Mouse (Mus musculus) testis, adult 2 months (tissue): Measurements from ENCODE around the gene Arhgap44. TPM values are rescaled to one million over a fixed set of nuclear protein-coding genes. Genes with fewer than 3 reads are reported as not detected.

ENCODE experiments used
- H3K27ac ChIP-seq: fragments of 200-500 bp; 2 replicates; pipeline ENCODE4 v1.5.1; 2012; ENCODE audit warnings: low read depth, low read length; ENCODE audit not compliant: control insufficient read depth, insufficient read depth
- H3K27me3 ChIP-seq: fragments of 200-500 bp; 2 replicates; pipeline ENCODE4 v1.6.1; 2012; ENCODE audit warnings: mild to moderate bottlenecking, low read length, moderate library complexity; ENCODE audit not compliant: control insufficient read depth, insufficient read depth
- H3K36me3 ChIP-seq: fragments of 200-500 bp; 2 replicates; pipeline ENCODE4 v1.6.1; 2012; ENCODE audit warnings: mild to moderate bottlenecking, low read length; ENCODE audit not compliant: control insufficient read depth, insufficient read depth
- H3K4me1 ChIP-seq: fragments of 200-500 bp; 2 replicates; pipeline ENCODE4 v1.6.1; 2012; ENCODE audit warnings: low read length; ENCODE audit not compliant: control insufficient read depth, insufficient read depth
- H3K4me3 ChIP-seq: fragments of 200-500 bp; 2 replicates; pipeline ENCODE4 v1.5.1; 2012; ENCODE audit warnings: low read depth, mild to moderate bottlenecking, low read length, moderate library complexity, mixed read lengths; ENCODE audit not compliant: control insufficient read depth
- CTCF ChIP-seq: fragments of 200-500 bp; IDR thresholded peaks from 2 replicates; pipeline ENCODE4 v1.5.1; 2012; ENCODE audit warnings: low read depth, mild to moderate bottlenecking, inconsistent platforms, low read length, moderate library complexity; ENCODE audit not compliant: control insufficient read depth, insufficient read depth, insufficient replicate concordance
- POLR2A ChIP-seq: fragments of 200-500 bp; IDR thresholded peaks from 2 replicates; pipeline ENCODE4 v1.6.1; 2012; ENCODE audit warnings: low read depth, mild to moderate bottlenecking, inconsistent platforms, low read length, moderate library complexity; ENCODE audit not compliant: control insufficient read depth
- polyA plus RNA-seq: library from polyadenylated mRNA; depleted of rRNA; stranded (reverse); fragments of >200 nt; gene quantifications from 2 replicates; pipeline ENCODE4 v1.2.3, GENCODE M21; 2012; rRNA removed

Gene Arhgap44
- polyA plus RNA-seq, 1 experiment: 8.6 TPM

DNA sequence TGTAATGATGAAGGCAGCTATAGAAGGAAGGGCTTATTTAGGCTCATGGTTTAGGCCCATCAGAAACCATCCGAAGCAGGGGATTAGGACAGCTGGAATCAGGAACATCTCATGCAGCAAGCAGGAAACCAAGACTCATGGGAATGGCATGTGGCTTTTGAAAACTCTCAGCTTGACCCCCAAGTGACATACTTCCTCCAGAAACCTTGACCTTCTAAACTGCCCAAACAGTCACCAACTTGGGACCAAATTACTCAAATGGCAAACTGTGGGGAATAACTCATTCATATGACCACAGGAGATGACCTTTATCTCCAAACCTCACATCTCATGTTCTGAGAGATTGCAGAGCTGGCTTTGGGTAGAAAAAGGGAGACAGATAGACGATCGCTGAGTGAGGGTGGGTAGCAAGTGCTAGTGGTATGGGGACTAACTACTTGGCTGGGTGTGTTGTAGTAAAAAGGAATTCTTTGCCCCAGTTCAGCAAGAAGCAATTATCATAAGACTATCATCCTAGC lies 191.2 kb downstream of the Arhgap44 start:
- no peaks in the 10 kb centered on the region for H3K4me1 ChIP-seq
- no peaks in the 10 kb centered on the region for H3K27me3 ChIP-seq
- no peaks in the 10 kb centered on the region for H3K36me3 ChIP-seq
- TF ChIP-seq POLR2A (no peak), CTCF (no peak)
- no peak overlapping the region for H3K4me3 ChIP-seq
- no peak overlapping the region for H3K27ac ChIP-seq

DNA sequence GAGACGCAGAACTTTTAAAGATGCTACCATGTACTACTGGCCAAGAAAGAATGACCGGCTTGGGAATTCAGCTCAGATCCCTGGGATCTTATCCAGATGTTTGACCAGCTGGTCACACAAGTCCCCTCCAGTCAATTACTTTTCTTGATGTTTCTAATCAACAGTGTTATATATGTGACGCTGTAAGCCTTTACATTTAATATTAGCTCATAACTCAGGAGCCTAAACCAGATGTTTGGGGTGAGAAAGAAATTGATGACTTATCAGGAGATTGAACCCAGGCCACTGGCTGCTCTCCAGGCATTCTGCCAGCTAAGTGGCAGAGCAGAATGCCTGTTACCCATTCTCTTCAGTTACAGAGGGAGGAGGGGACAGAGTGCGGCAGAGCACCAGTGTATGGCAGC lies 193.8 kb downstream of the Arhgap44 start:
- H3K27ac ChIP-seq: no peak overlapping the region
- TF ChIP-seq POLR2A (no peak), CTCF (no peak)
- H3K4me3 ChIP-seq: no peak overlapping the region
- no peaks in the 10 kb centered on the region for H3K36me3 ChIP-seq
- no peaks in the 10 kb centered on the region for H3K4me1 ChIP-seq
- no peaks in the 10 kb centered on the region for H3K27me3 ChIP-seq

DNA sequence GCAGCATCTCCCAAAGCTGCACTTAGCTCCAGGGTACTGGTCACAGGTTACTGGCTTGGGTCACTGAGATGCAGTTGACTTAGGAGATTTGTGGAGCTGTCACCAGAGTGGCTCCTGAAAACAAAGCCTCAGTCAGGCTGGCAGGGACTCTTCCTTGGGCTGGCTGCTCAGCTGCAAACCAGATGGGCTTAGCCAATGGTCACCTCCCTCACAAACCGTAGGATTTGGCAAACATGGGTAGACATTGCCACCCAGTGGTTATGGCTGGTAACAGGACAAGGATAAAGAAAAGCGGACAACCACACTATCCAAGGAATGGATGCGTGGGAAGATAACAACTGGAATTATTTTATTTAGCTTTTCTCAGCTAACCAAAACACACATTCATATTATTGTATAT lies 194.3 kb downstream of the Arhgap44 start:
- no peaks in the 10 kb centered on the region for H3K27me3 ChIP-seq
- TF ChIP-seq CTCF: peak; percentile 43; the same call in 1 of the 2 replicates
- no peak for TF ChIP-seq POLR2A
- no peaks in the 10 kb centered on the region for H3K4me1 ChIP-seq
- H3K27ac ChIP-seq: no peak overlapping the region
- no peaks in the 10 kb centered on the region for H3K36me3 ChIP-seq
- H3K4me3 ChIP-seq: no peak overlapping the region

DNA sequence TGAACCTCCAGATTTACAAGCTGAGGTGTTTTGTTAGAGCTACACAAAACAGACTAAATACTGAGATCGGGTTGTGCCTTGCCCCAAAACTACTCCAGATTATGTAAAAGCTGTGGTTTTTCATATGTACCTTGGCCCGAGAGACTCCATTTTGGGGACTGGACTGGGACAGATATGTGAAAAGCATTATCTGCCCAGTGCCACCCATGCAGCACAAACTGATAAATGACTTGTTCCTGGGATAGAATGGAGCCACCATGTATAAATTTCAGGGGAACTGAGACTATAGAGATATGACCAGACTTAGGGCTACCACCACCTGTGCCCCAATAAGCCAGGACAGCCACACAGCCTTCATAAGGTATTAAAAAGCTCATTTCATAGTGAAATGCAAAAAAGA lies 200.1 kb downstream of the Arhgap44 start:
- no peaks in the 10 kb centered on the region for H3K36me3 ChIP-seq
- H3K4me1 ChIP-seq: no peaks in the 10 kb centered on the region
- no peak overlapping the region for H3K4me3 ChIP-seq
- H3K27ac ChIP-seq: no peak overlapping the region
- H3K27me3 ChIP-seq: no peaks in the 10 kb centered on the region
- no peak for TF ChIP-seq POLR2A
- no peak for TF ChIP-seq CTCF

GRCm38 (mm10) chr11:64956962-64957729 lies 205.6 kb downstream of the Arhgap44 start:
- Histone ChIP-seq H3K4me1 (no peaks in the 10 kb centered on the region; the same call in 1 of the 2 replicates), H3K4me3 (no peak overlapping the region), H3K27ac (no peak overlapping the region)

More at GRCm38 (mm10) chr11:64956962-64957729, 205.6 kb downstream of the Arhgap44 start:
- Histone ChIP-seq H3K36me3 (no peaks in the 10 kb centered on the region), H3K27me3 (no peaks in the 10 kb centered on the region)
- TF ChIP-seq CTCF (no peak), POLR2A (no peak)

Other genes starting within 250 kb of the Arhgap44 start
- gene Elac2, start 183.9 kb downstream of the Arhgap44 start, polyA plus RNA-seq: 14.9 and 16.3 TPM in 2 replicates
- gene 1700086D15Rik, start 3.1 kb downstream of the Arhgap44 start, polyA plus RNA-seq: 3.8 and 6.4 TPM in 2 replicates
- gene Myocd, start 107.0 kb upstream of the Arhgap44 start, polyA plus RNA-seq: 0.43 and 1.1 TPM in 2 replicates